Mouse (Mus musculus): ENCODE results near the gene Stk31.

DNA sequence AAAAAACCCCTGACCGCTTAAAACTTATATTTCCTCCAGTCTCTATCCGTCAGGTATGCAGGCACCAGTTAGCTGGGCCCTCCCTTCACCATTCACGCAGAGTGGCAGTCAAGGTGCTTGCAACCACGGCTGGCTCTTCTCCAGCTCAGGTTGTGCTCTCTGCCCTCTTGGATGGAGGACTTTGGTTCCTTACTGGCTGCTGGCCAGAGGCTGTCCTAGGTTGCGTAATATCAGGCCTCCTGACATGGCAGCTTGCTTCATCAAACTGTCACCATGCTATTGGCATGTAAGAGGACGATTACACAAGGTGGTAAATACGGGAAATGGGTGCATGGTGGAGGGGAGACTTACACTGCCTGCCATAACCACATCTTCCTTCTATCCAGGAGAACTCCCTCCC is 45.6 kb upstream of the Stk31 start:
- TF ChIP-seq CTCF (conservative IDR thresholded peaks at IDR 0.05; ENCODE audit: low read length) (no peak), POU5F1 (IDR thresholded peaks at IDR 0.05; ENCODE audit: borderline replicate concordance, low read length) (no peak), NANOG (IDR thresholded peaks at IDR 0.05; ENCODE audit: borderline replicate concordance, low read length) (no peak)
